Mouse (Mus musculus) small intestine, adult 2 months (tissue): ENCODE measurements around the gene Acot7.

ENCODE experiments used
- CTCF ChIP-seq: fragments of 200-500 bp; IDR thresholded peaks from 2 replicates; pipeline ENCODE4 v1.5.1; 2012; ENCODE audit warnings: low read depth, mild to moderate bottlenecking, control low read depth, inconsistent platforms, low read length, moderate library complexity, mixed read lengths; ENCODE audit not compliant: insufficient replicate concordance, insufficient read length; ENCODE audit errors: extremely low read depth
- POLR2A ChIP-seq: fragments of 200-500 bp; IDR thresholded peaks from 2 replicates; pipeline ENCODE4 v1.6.1; 2012; ENCODE audit warnings: low read depth, mild to moderate bottlenecking, control low read depth, inconsistent platforms, low read length, moderate library complexity

DNA sequence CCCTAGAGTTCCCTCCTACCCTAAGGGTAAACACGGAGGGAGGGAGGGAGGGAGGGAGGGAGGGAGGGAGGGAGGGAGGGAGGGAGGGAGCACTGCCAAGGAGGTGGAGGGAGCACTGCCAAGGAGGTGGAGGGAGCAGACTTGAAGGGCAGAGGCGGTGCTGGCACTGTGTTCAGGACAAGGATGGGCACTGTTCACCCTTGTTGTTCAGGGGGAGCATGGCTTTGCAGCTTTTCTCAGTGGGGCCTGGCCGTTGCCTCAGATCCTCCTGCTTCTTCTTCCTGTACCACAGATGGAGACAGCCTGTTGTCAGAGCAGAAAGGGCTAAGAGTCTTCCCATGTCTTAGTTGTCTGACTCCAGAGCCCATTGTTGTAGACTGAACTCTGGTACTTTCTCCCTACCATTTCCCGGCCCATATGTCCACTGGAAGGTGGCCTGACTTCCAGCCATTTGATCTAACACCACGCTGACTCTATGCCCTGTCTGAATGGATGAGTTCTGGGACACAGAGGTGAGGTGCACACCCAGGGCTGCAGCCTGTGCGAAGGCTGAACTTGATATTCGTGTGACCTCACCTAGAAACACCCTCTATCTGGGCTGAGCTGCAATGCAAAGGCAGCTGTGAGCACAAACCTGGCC, 43.0 kb downstream of the Acot7 start:
- no peak for TF ChIP-seq CTCF
- TF ChIP-seq POLR2A, result no peak
